Mouse (Mus musculus) kidney, embryonic 14.5 days (tissue): ENCODE measurements around the gene Rnf121. TPM values are rescaled to one million over a fixed set of nuclear protein-coding genes. Genes with fewer than 3 reads are reported as not detected.

ENCODE experiments used
- ATAC-seq: fragments of 200-750 bp; cut with Nextera tagmentation; 2 replicates; pipeline ENCODE4 v1.8.0; 2017; ENCODE audit warnings: moderate number of reproducible peaks, mild to moderate bottlenecking, moderate TSS enrichment, moderate library complexity; ENCODE audit not compliant: low FRiP score, low TSS enrichment
- H3K27ac ChIP-seq: fragments of 300-500 bp; sonication (generic); 2 replicates; pipeline ENCODE4 v1.5.1; 2014; ENCODE audit warnings: low read depth, mild to moderate bottlenecking, low read length, moderate library complexity, mixed read lengths
- H3K27me3 ChIP-seq: fragments of 300-500 bp; sonication (generic); 2 replicates; pipeline ENCODE4 v1.6.1; 2014; ENCODE audit warnings: mild to moderate bottlenecking, low read length; ENCODE audit not compliant: control insufficient read depth, insufficient read depth
- H3K36me3 ChIP-seq: fragments of 300-500 bp; sonication (generic); 2 replicates; pipeline ENCODE4 v1.6.1; 2014; ENCODE audit warnings: low read length, mixed read lengths; ENCODE audit not compliant: control insufficient read depth, insufficient read depth
- H3K4me1 ChIP-seq: fragments of 300-500 bp; sonication (generic); 2 replicates; pipeline ENCODE4 v1.6.1; 2014; ENCODE audit warnings: low read length, mixed read lengths; ENCODE audit not compliant: control insufficient read depth, insufficient read depth
- H3K4me2 ChIP-seq: fragments of 300-500 bp; sonication (generic); replicated peaks from 2 replicates; pipeline ENCODE4 v1.6.1; 2014; ENCODE audit warnings: low read depth, mild to moderate bottlenecking, low read length
- H3K4me3 ChIP-seq: fragments of 300-500 bp; sonication (generic); 2 replicates; pipeline ENCODE4 v1.5.1; 2014; ENCODE audit warnings: mild to moderate bottlenecking, low read length
- H3K9ac ChIP-seq: fragments of 300-500 bp; sonication (generic); 2 replicates; pipeline ENCODE4 v1.6.1; 2014; ENCODE audit warnings: low read depth, mild to moderate bottlenecking, low read length, moderate library complexity
- H3K9me3 ChIP-seq: fragments of 300-500 bp; sonication (generic); 2 replicates; pipeline ENCODE4 v1.6.1; 2016; ENCODE audit warnings: low read length; ENCODE audit not compliant: control insufficient read depth
- WGBS: fragments of 180-500 bp; shearing (Covaris S2); extraction: QIAGEN DNeasy Blood & Tissue Kit; methylation state at CpG from one replicate; pipeline ENCODE4 v1.1.7; 2014; 5-methylcytosine and 5-hydroxymethylcytosine counted together
- polyA plus RNA-seq: library from polyadenylated mRNA; unstranded; fragments of >200 nt; fragmentation: Nextera tagmentation; extraction: Ambion mirVana; gene quantifications from 2 replicates; pipeline ENCODE4 v1.2.1, GENCODE M21; 2014

The Rnf121 gene
- polyA plus RNA-seq: 22.3 and 28.8 TPM in 2 replicates

DNA sequence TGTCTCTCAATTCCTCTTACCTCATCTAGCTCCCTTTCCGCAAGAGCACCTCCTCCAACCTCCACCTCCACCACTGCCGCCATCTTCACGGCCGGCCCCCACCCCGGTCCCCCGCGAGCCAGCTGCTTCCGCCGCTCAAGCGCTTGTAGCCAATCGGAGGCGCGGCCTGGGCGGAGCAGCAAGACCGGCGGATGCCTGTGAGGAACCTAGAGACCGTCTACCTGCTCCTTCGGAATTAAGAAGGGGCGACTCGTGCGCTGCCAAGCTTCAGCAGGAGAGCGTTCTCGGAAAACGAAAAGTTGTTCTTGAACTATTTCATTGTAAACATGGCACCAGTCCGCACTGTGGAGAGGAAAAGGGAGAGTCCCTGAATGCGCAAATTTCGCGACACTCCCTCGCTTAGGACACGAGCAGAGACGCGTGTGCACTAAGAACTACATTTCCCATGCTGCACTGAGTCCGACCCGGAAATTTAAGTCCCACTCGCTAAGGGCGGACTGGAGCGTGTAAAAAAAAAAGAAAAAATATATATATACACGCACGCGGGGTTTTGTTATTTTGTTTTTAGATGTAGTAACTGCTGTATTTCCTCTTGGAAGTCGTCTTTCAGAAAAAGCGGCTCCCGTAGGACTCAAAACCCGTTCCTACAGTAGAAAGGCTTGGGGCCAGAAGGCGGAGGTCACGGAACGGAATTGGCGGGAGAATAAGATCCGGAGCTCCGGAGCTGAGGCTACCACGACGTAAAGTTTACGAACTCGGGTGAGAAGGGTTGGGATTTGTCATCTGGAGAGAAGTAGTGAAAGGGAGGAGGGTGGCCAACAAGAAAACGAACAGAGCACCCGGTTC lies at the start of gene Rnf121, which contains the start of the genes Xndc1 and Xntrpc:
Gene Rnf121, minus strand, starts transcription at position 424 of the 846 bp plus-strand sequence.
Gene Xndc1, plus strand, starts transcription at position 466 of the 846 bp plus-strand sequence.
Gene Xntrpc, plus strand, starts transcription at position 668 of the 846 bp plus-strand sequence.
- Histone ChIP-seq H3K9me3 (no peaks in the 10 kb centered on the region), H3K4me2 (peak within 1 kb of the TSS; percentile 57), H3K4me1 (peaks cover 10% of the 10 kb centered on the region; the same call in 1 of the 2 replicates), H3K27me3 (no peaks in the 10 kb centered on the region), H3K27ac (peak within 1 kb of the TSS; percentile 65; the same call in 1 of the 2 replicates), H3K4me3 (peak within 1 kb of the TSS; percentile 84), H3K9ac (peak within 1 kb of the TSS; percentile 79), H3K36me3 (peaks cover 11% of the 10 kb centered on the region; the same call in 1 of the 2 replicates)
- WGBS: under 1% methylated on average over 56 of the region's 56 CpGs
- peak; percentile 98 for ATAC-seq

DNA sequence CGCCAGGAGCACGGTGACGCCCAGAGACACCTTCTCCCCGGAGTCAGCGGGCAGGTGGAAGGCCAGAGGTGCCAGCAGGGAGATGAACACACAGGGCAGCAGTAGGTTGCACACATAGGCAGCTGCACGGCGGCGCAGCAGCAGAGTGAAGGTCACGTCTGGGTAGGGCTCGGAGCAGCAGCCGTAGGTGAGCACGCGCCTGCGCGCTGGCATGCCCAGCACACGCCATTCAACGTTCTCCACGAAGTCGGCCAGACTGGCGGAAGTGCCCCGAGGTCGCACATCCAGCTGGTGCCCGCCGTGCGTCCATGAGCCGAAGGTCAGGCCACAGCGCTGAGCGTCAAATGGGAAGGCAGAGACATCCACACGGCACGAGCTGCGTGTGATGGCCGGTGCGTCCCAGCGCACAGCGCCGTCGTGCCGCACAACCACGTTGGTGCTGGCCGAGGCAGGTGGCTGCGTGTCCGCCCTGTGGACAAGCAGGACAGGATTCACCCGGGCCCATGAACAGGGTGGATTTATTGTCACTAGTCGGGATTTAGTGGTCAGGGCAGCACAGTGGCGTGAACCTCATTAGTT lies 48.0 kb upstream of the Rnf121 start:
- no peak for ATAC-seq
- peaks cover under 1% of the 10 kb centered on the region; the same call in 1 of the 2 replicates for H3K36me3 ChIP-seq
- WGBS: 84% methylated on average over 45 of the region's 45 CpGs
- no peaks in the 10 kb centered on the region for H3K9me3 ChIP-seq
- H3K27me3 ChIP-seq: no peaks in the 10 kb centered on the region
- no peaks in the 10 kb centered on the region for H3K4me1 ChIP-seq
- H3K4me3 ChIP-seq: no peak overlapping the region
- H3K27ac ChIP-seq: no peak overlapping the region
- H3K4me2 ChIP-seq: no peak overlapping the region
- H3K9ac ChIP-seq: no peak overlapping the region

DNA sequence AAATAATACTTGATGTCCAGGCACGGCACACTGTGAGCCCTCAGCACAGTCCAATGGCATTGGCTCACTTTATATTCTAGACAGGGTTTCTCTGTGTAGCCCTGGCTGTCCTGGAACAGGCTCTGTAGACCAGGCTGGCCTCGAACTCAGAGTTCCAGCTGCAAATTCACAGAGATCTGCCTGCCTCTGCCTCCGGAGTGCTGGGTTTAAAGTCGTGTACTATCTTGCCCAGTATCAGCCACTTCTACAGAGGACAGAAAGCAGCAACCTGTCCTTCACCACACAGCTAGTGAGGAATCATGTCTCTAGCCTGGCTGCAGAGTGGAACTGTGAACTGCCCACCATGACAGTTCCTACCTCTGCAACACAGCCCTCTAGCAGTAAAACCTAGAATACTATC lies 44.5 kb upstream of the Rnf121 start:
- Histone ChIP-seq H3K36me3 (no peaks in the 10 kb centered on the region), H3K9me3 (no peaks in the 10 kb centered on the region), H3K4me3 (no peak overlapping the region), H3K27ac (no peak overlapping the region), H3K27me3 (no peaks in the 10 kb centered on the region), H3K4me1 (peaks cover 5% of the 10 kb centered on the region; the same call in 1 of the 2 replicates), H3K9ac (no peak overlapping the region), H3K4me2 (no peak overlapping the region)
- no peak for ATAC-seq
- WGBS: 80% methylated on average over 4 of the region's 4 CpGs

DNA sequence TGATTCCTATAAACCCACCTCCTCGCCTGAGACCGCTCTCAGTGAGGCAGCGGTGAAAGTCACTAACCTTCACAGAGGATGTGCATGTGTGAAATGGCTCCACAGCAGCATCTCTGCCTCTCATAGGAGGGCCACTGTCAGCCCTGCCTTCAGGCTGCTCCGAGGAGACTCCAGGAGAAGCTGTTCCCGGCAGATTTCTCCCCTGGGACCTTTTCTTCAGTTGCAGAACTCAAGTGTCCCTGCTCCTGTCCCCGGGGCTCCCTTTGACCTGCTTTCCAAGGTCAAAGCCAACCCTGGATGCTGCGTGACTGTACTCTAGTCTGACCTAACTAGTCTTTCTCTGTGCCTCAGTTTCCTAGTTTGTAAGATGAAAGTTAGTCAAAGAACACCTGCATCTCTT lies 43.9 kb upstream of the Rnf121 start, which contains the start of gene Art5:
Gene Art5, minus strand, starts transcription at position 319 of the 400 bp plus-strand sequence.
- ATAC-seq: no peak
- Histone ChIP-seq H3K9ac (no peak within 1 kb of the TSS), H3K4me1 (peaks cover 5% of the 10 kb centered on the region; the same call in 1 of the 2 replicates), H3K4me2 (no peak within 1 kb of the TSS), H3K4me3 (no peak within 1 kb of the TSS), H3K36me3 (no peaks in the 10 kb centered on the region), H3K27me3 (no peaks in the 10 kb centered on the region), H3K9me3 (no peaks in the 10 kb centered on the region), H3K27ac (no peak within 1 kb of the TSS)
- 85% methylated on average over 7 of the region's 7 CpGs for WGBS

DNA sequence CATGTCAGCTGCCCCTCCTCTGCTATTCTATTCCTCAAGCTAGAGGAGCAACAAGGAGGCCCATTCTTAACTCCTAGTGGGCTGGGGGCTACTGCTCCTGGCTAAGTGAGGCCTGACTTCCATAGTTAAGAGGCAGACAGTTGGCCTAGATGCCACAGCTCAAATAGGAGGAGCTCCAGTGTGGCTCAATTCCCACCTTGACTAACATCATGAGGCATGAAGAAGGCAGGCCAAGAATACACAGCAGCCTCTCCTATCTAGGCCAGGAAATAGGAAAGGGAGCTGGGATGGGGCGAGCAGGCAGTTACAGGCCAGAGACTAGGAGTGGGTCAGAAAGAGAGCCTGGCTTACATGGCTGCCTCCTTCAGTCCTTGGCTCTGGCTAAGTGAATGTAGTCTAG lies 42.9 kb upstream of the Rnf121 start:
- no peak overlapping the region for H3K4me2 ChIP-seq
- no peaks in the 10 kb centered on the region for H3K27me3 ChIP-seq

DNA sequence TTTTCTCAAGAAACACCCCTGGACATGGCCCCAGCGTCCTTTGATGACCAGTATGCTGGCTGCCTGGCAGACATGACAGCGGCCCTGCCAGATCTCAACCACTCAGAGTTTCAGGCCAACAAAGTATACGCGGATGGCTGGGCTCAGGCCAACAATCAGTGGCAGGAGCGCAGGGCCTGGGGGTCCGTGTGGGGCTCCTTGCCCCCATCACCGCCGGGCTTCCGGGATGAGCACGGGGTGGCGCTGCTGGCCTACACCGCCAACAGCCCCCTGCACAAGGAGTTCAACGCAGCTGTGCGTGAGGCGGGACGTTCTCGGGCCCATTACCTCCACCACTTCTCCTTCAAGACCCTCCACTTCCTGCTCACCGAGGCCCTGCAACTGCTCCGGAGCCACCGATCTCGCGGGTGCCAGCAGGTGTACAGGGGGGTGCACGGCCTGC lies 41.5 kb upstream of the Rnf121 start:
- Histone ChIP-seq H3K36me3 (no peaks in the 10 kb centered on the region), H3K27me3 (no peaks in the 10 kb centered on the region), H3K4me1 (peaks cover 5% of the 10 kb centered on the region; the same call in 1 of the 2 replicates), H3K4me2 (peak overlapping the region; percentile 53), H3K9ac (peak overlapping the region; percentile 50; the same call in 1 of the 2 replicates), H3K27ac (no peak overlapping the region), H3K9me3 (no peaks in the 10 kb centered on the region), H3K4me3 (peak overlapping the region; percentile 22)
- WGBS: 18% methylated on average over 23 of the region's 23 CpGs
- ATAC-seq: peak; percentile 33; the same call in 1 of the 2 replicates

More for the DNA sequence above, 42.9 kb upstream of the Rnf121 start:
- no peak for ATAC-seq
- no peaks in the 10 kb centered on the region for H3K9me3 ChIP-seq
- no peak overlapping the region for H3K9ac ChIP-seq
- H3K36me3 ChIP-seq: no peaks in the 10 kb centered on the region
- H3K27ac ChIP-seq: no peak overlapping the region
- H3K4me3 ChIP-seq: no peak overlapping the region
- peaks cover 5% of the 10 kb centered on the region; the same call in 1 of the 2 replicates for H3K4me1 ChIP-seq
- 100% methylated on average over 1 of the region's 1 CpGs for WGBS

DNA sequence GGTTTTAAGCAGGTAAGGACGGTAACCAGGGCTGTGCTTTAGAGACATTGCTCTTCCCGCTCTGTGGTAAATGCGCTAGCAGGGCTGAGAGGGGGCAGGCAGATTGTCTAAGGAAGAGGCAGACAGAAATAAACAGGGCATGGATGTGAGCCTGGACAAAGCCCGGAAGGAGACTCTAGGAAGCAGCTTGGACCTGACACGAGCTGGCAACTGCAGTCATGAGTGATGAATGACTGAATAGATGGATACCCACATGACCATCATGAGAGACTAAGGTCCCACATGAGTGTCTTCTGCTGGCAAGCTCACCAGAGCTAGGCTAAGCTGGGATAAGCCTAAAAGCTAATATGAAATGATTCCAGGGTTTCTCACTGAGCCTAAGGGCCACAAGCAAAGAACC lies 38.9 kb upstream of the Rnf121 start:
- H3K9ac ChIP-seq: no peak overlapping the region
- H3K4me2 ChIP-seq: no peak overlapping the region
- ATAC-seq: no peak
- no peaks in the 10 kb centered on the region for H3K36me3 ChIP-seq
- WGBS: 68% methylated on average over 5 of the region's 5 CpGs
- H3K27me3 ChIP-seq: no peaks in the 10 kb centered on the region
- H3K4me1 ChIP-seq: peaks cover 10% of the 10 kb centered on the region
- H3K4me3 ChIP-seq: no peak overlapping the region
- no peak overlapping the region for H3K27ac ChIP-seq
- H3K9me3 ChIP-seq: no peaks in the 10 kb centered on the region

DNA sequence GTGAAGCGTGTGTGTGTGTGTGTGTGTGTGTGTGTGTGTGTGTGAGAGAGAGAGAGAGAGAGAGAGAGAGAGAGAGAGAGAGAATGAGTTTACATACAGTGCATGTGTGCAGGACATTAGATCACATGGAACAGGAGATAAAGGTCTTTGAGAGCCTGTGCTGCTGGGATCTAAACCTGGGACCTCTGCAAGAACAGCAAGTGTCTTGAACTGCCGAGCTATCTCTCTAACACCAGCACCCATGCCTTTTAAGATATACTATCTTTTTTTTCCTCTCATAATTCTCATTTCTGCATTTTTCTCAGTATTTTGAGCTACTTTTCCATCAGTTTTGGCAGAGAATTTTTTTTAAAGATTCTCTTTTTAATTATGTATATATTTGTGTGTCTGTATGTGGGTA lies 38.3 kb upstream of the Rnf121 start:
- no peak overlapping the region for H3K27ac ChIP-seq
- no peak overlapping the region for H3K9ac ChIP-seq
- ATAC-seq: no peak
- no peaks in the 10 kb centered on the region for H3K36me3 ChIP-seq
- no peaks in the 10 kb centered on the region for H3K27me3 ChIP-seq
- no peaks in the 10 kb centered on the region for H3K9me3 ChIP-seq
- H3K4me2 ChIP-seq: no peak overlapping the region
- WGBS: 78% methylated on average over 2 of the region's 2 CpGs
- H3K4me1 ChIP-seq: peaks cover 14% of the 10 kb centered on the region
- H3K4me3 ChIP-seq: no peak overlapping the region
